Mouse (Mus musculus) limb, embryonic 15.5 days (tissue): ENCODE measurements at regions not wholly inside any gene's neighbourhood (a gene's known extent, or its start where the extent isn't known, plus 50 kb on each side); places are given as distances from the start of the nearest gene placed in this dataset.

Experiments used
- ATAC-seq: fragments of 200-750 bp; cut with Nextera tagmentation; 2 replicates; pipeline ENCODE4 v1.8.0; 2017; ENCODE audit warnings: low read depth, moderate TSS enrichment; ENCODE audit not compliant: insufficient number of reproducible peaks, low FRiP score, low TSS enrichment
- H3K27ac ChIP-seq: fragments of 300-500 bp; sonication (generic); 2 replicates; pipeline ENCODE4 v1.5.1; 2015; ENCODE audit warnings: moderate library complexity, mild to moderate bottlenecking, inconsistent platforms
- H3K27me3 ChIP-seq: fragments of 300-500 bp; sonication (generic); 2 replicates; pipeline ENCODE4 v1.6.1; 2015; ENCODE audit warnings: inconsistent platforms
- H3K36me3 ChIP-seq: fragments of 300-500 bp; sonication (generic); 2 replicates; pipeline ENCODE4 v1.6.1; 2015; ENCODE audit warnings: inconsistent platforms
- H3K4me1 ChIP-seq: fragments of 300-500 bp; sonication (generic); 2 replicates; pipeline ENCODE4 v1.6.1; 2015; ENCODE audit warnings: inconsistent platforms
- H3K4me2 ChIP-seq: fragments of 300-500 bp; sonication (generic); 2 replicates; pipeline ENCODE4 v1.6.1; 2015; ENCODE audit warnings: mild to moderate bottlenecking, inconsistent platforms
- H3K4me3 ChIP-seq: fragments of 300-500 bp; sonication (generic); 2 replicates; pipeline ENCODE4 v1.5.1; 2015; ENCODE audit warnings: mild to moderate bottlenecking, inconsistent platforms
- H3K9ac ChIP-seq: fragments of 300-500 bp; sonication (generic); 2 replicates; pipeline ENCODE4 v1.6.1; 2015; ENCODE audit warnings: inconsistent platforms
- H3K9me3 ChIP-seq: fragments of 300-500 bp; sonication (generic); 2 replicates; pipeline ENCODE4 v1.6.1; 2016; ENCODE audit warnings: inconsistent platforms
- WGBS: fragments of 180-500 bp; shearing (Covaris S2); methylation state at CpG from one replicate; pipeline ENCODE4 v1.1.7; 2015; 5-methylcytosine and 5-hydroxymethylcytosine counted together

GRCm38 (mm10) chr4:98188944-98189343, 194.2 kb downstream of the Tm2d1 start:
- Histone ChIP-seq H3K27ac (no peak overlapping the region), H3K9ac (no peak overlapping the region), H3K4me2 (no peak overlapping the region), H3K9me3 (no peaks in the 10 kb centered on the region), H3K36me3 (no peaks in the 10 kb centered on the region), H3K4me3 (no peak overlapping the region), H3K4me1 (no peaks in the 10 kb centered on the region), H3K27me3 (no peaks in the 10 kb centered on the region)
- no peak for ATAC-seq
- WGBS = 72% methylated on average over 7 of the region's 7 CpGs

- Histone ChIP-seq H3K9me3 (no peaks in the 10 kb centered on the region), H3K27ac (no peak overlapping the region), H3K27me3 (no peaks in the 10 kb centered on the region), H3K9ac (no peak overlapping the region), H3K4me3 (no peak overlapping the region), H3K4me1 (peaks cover 2% of the 10 kb centered on the region), H3K4me2 (no peak overlapping the region), H3K36me3 (no peaks in the 10 kb centered on the region)
- no peak for ATAC-seq
- WGBS = 97% methylated on average over 2 of the region's 2 CpGs
Measured at GRCm38 (mm10) chr4:98187038-98187437, 196.1 kb downstream of the Tm2d1 start.

GRCm38 (mm10) chr4:98182053-98182355, 201.1 kb downstream of the Tm2d1 start:
- no peaks in the 10 kb centered on the region for H3K27me3 ChIP-seq
- ATAC-seq = no peak
- peaks cover 20% of the 10 kb centered on the region for H3K4me1 ChIP-seq
- no peak overlapping the region for H3K4me3 ChIP-seq
- no peaks in the 10 kb centered on the region for H3K36me3 ChIP-seq
- WGBS = 29% methylated on average over 4 of the region's 4 CpGs
- peak overlapping the region; percentile 43 for H3K27ac ChIP-seq
- H3K9me3 ChIP-seq = no peaks in the 10 kb centered on the region
- no peak overlapping the region for H3K9ac ChIP-seq
- H3K4me2 ChIP-seq = no peak overlapping the region

GRCm38 (mm10) chr4:98181185-98182052, 201.7 kb downstream of the Tm2d1 start:
- no peak for ATAC-seq
- Histone ChIP-seq H3K4me2 (no peak overlapping the region), H3K27me3 (no peaks in the 10 kb centered on the region)

GRCm38 (mm10) chr4:98180336-98180735, 202.8 kb downstream of the Tm2d1 start:
- Histone ChIP-seq H3K4me3 (no peak overlapping the region), H3K9me3 (no peaks in the 10 kb centered on the region), H3K36me3 (no peaks in the 10 kb centered on the region), H3K4me2 (peak overlapping the region; percentile 20; the same call in 1 of the 2 replicates), H3K9ac (no peak overlapping the region), H3K4me1 (peaks cover 20% of the 10 kb centered on the region), H3K27ac (peak overlapping the region; percentile 50; the same call in 1 of the 2 replicates), H3K27me3 (no peaks in the 10 kb centered on the region)
- WGBS = 25% methylated on average over 10 of the region's 10 CpGs
- ATAC-seq = no peak

More at GRCm38 (mm10) chr4:98181185-98182052, 201.7 kb downstream of the Tm2d1 start:
- 37% methylated on average over 12 of the region's 12 CpGs for WGBS
- H3K36me3 ChIP-seq = no peaks in the 10 kb centered on the region
- H3K27ac ChIP-seq = no peak overlapping the region
- H3K9me3 ChIP-seq = no peaks in the 10 kb centered on the region
- peaks cover 20% of the 10 kb centered on the region for H3K4me1 ChIP-seq
- no peak overlapping the region for H3K4me3 ChIP-seq
- no peak overlapping the region for H3K9ac ChIP-seq
